Mouse (Mus musculus) neural tube, embryonic 11.5 days (tissue): ENCODE data around the gene Bloc1s5. TPM values are rescaled to one million over a fixed set of nuclear protein-coding genes. Genes with fewer than 3 reads are reported as not detected.

Experiments
- ATAC-seq: fragments of 200-750 bp; cut with Nextera tagmentation; 2 replicates; pipeline ENCODE4 v1.8.0; 2017; ENCODE audit warnings: moderate number of reproducible peaks, mild to moderate bottlenecking, moderate TSS enrichment, moderate library complexity; ENCODE audit not compliant: insufficient read depth, low FRiP score, low TSS enrichment
- DNase-seq: peaks from one replicate; pipeline ENCODE4 v3.0.0-alpha.2; 2015; ENCODE audit warnings: low spot score
- H3K27ac ChIP-seq: fragments of 300-500 bp; sonication (generic); 2 replicates; pipeline ENCODE4 v1.5.1; 2014; ENCODE audit warnings: low read depth, mild to moderate bottlenecking, low read length
- H3K27me3 ChIP-seq: fragments of 300-500 bp; sonication (generic); 2 replicates; pipeline ENCODE4 v1.6.1; 2014; ENCODE audit warnings: mild to moderate bottlenecking, low read length, mixed read lengths; ENCODE audit not compliant: control insufficient read depth, insufficient read depth
- H3K36me3 ChIP-seq: fragments of 300-500 bp; sonication (generic); 2 replicates; pipeline ENCODE4 v1.6.1; 2014; ENCODE audit warnings: mild to moderate bottlenecking, low read length, moderate library complexity, mixed read lengths; ENCODE audit not compliant: control insufficient read depth, insufficient read depth
- H3K4me1 ChIP-seq: fragments of 300-500 bp; sonication (generic); 2 replicates; pipeline ENCODE4 v1.6.1; 2014; ENCODE audit warnings: low read length, mixed read lengths; ENCODE audit not compliant: control insufficient read depth, insufficient read depth
- H3K4me2 ChIP-seq: fragments of 300-500 bp; sonication (generic); 2 replicates; pipeline ENCODE4 v1.6.1; 2014; ENCODE audit warnings: low read depth, mild to moderate bottlenecking, moderate library complexity
- H3K4me3 ChIP-seq: fragments of 300-500 bp; sonication (generic); 2 replicates; pipeline ENCODE4 v1.5.1; 2014; ENCODE audit warnings: low read depth, low read length
- H3K9ac ChIP-seq: fragments of 300-500 bp; sonication (generic); 2 replicates; pipeline ENCODE4 v1.6.1; 2014; ENCODE audit warnings: mild to moderate bottlenecking, low read length
- H3K9me3 ChIP-seq: fragments of 300-500 bp; sonication (generic); 2 replicates; pipeline ENCODE4 v1.6.1; 2016; ENCODE audit warnings: low read length; ENCODE audit not compliant: control insufficient read depth
- WGBS: fragments of 180-500 bp; shearing (Covaris S2); extraction: QIAGEN DNeasy Blood & Tissue Kit; methylation state at CpG from one replicate; pipeline ENCODE4 v1.1.7; 2014; 5-methylcytosine and 5-hydroxymethylcytosine counted together
- polyA plus RNA-seq: library from polyadenylated mRNA; unstranded; fragments of >200 nt; fragmentation: Nextera tagmentation; extraction: Ambion mirVana; gene quantifications from 2 replicates; pipeline ENCODE4 v1.2.1, GENCODE M21; 2014

Gene Bloc1s5
- polyA plus RNA-seq, 1 experiment from 2014 or later, result 24.9 TPM

- DNase-seq (no peak), ATAC-seq (no peak)
- Histone ChIP-seq H3K36me3 (no peaks in the 10 kb centered on the region), H3K27ac (no peak overlapping the region), H3K4me1 (no peaks in the 10 kb centered on the region), H3K4me3 (no peak overlapping the region), H3K27me3 (no peaks in the 10 kb centered on the region), H3K9me3 (no peaks in the 10 kb centered on the region), H3K9ac (no peak overlapping the region), H3K4me2 (no peak overlapping the region)
- 89% methylated on average over 3 of the region's 3 CpGs for WGBS
Measured at GRCm38 (mm10) chr13:38574668-38575067, 60.2 kb downstream of the Bloc1s5 start.

GRCm38 (mm10) chr13:38573281-38573680 lies 61.6 kb downstream of the Bloc1s5 start:
- Histone ChIP-seq H3K27ac (no peak overlapping the region), H3K9ac (no peak overlapping the region), H3K27me3 (no peaks in the 10 kb centered on the region), H3K4me1 (no peaks in the 10 kb centered on the region), H3K9me3 (no peaks in the 10 kb centered on the region), H3K36me3 (no peaks in the 10 kb centered on the region), H3K4me3 (no peak overlapping the region), H3K4me2 (no peak overlapping the region)
- ATAC-seq, result no peak
- DNase-seq, result no peak
- WGBS, result 95% methylated on average over 1 of the region's 1 CpGs

GRCm38 (mm10) chr13:38565245-38565644 lies 69.7 kb downstream of the Bloc1s5 start:
- Histone ChIP-seq H3K4me1 (no peaks in the 10 kb centered on the region), H3K4me2 (no peak overlapping the region), H3K4me3 (no peak overlapping the region), H3K27ac (no peak overlapping the region), H3K27me3 (no peaks in the 10 kb centered on the region), H3K9me3 (no peaks in the 10 kb centered on the region), H3K9ac (no peak overlapping the region), H3K36me3 (no peaks in the 10 kb centered on the region)
- ATAC-seq, result no peak
- DNase-seq, result no peak
- WGBS, result 82% methylated on average over 4 of the region's 4 CpGs

GRCm38 (mm10) chr13:38554611-38555010 lies 80.3 kb downstream of the Bloc1s5 start:
- Histone ChIP-seq H3K4me2 (no peak overlapping the region), H3K4me1 (no peaks in the 10 kb centered on the region), H3K4me3 (no peak overlapping the region), H3K9me3 (no peaks in the 10 kb centered on the region), H3K36me3 (no peaks in the 10 kb centered on the region), H3K27me3 (no peaks in the 10 kb centered on the region), H3K27ac (no peak overlapping the region), H3K9ac (no peak overlapping the region)
- WGBS, result 83% methylated on average over 11 of the region's 11 CpGs
- no peak for ATAC-seq
- no peak for DNase-seq

GRCm38 (mm10) chr13:38554210-38554609 lies 80.7 kb downstream of the Bloc1s5 start:
- no peak for ATAC-seq

GRCm38 (mm10) chr13:38548681-38549080 lies 86.2 kb downstream of the Bloc1s5 start:
- no peak overlapping the region for H3K27ac ChIP-seq
- ATAC-seq (no peak), DNase-seq (no peak)
- no peaks in the 10 kb centered on the region for H3K27me3 ChIP-seq
- H3K4me1 ChIP-seq, result no peaks in the 10 kb centered on the region
- 73% methylated on average over 5 of the region's 5 CpGs for WGBS
- H3K9ac ChIP-seq, result no peak overlapping the region
- H3K4me2 ChIP-seq, result no peak overlapping the region
- no peak overlapping the region for H3K4me3 ChIP-seq
- H3K9me3 ChIP-seq, result no peaks in the 10 kb centered on the region
- H3K36me3 ChIP-seq, result no peaks in the 10 kb centered on the region

More at GRCm38 (mm10) chr13:38554210-38554609, 80.7 kb downstream of the Bloc1s5 start:
- H3K4me3 ChIP-seq, result no peak overlapping the region
- H3K9ac ChIP-seq, result no peak overlapping the region
- H3K36me3 ChIP-seq, result no peaks in the 10 kb centered on the region
- WGBS, result 75% methylated on average over 3 of the region's 3 CpGs
- no peak for DNase-seq
- H3K4me2 ChIP-seq, result no peak overlapping the region
- no peak overlapping the region for H3K27ac ChIP-seq
- H3K9me3 ChIP-seq, result no peaks in the 10 kb centered on the region
- no peaks in the 10 kb centered on the region for H3K27me3 ChIP-seq
- no peaks in the 10 kb centered on the region for H3K4me1 ChIP-seq

GRCm38 (mm10) chr13:38547717-38548116 lies 87.2 kb downstream of the Bloc1s5 start:
- 88% methylated on average over 5 of the region's 5 CpGs for WGBS

GRCm38 (mm10) chr13:38546754-38547153 lies 88.2 kb downstream of the Bloc1s5 start:
- Histone ChIP-seq H3K27me3 (no peaks in the 10 kb centered on the region), H3K36me3 (no peaks in the 10 kb centered on the region), H3K27ac (no peak overlapping the region), H3K4me2 (no peak overlapping the region), H3K9me3 (no peaks in the 10 kb centered on the region), H3K9ac (no peak overlapping the region), H3K4me1 (no peaks in the 10 kb centered on the region), H3K4me3 (no peak overlapping the region)
- DNase-seq, result no peak
- whole genome bisulfite sequencing, result 83% methylated on average over 4 of the region's 4 CpGs
- ATAC-seq, result no peak

More at GRCm38 (mm10) chr13:38547717-38548116, 87.2 kb downstream of the Bloc1s5 start:
- Histone ChIP-seq H3K4me3 (no peak overlapping the region), H3K9me3 (no peaks in the 10 kb centered on the region), H3K9ac (no peak overlapping the region), H3K36me3 (no peaks in the 10 kb centered on the region), H3K27ac (no peak overlapping the region), H3K4me2 (no peak overlapping the region), H3K4me1 (no peaks in the 10 kb centered on the region), H3K27me3 (no peaks in the 10 kb centered on the region)
- DNase-seq, result no peak
- ATAC-seq, result no peak

- H3K4me2 ChIP-seq, result no peak overlapping the region
- H3K9me3 ChIP-seq, result no peaks in the 10 kb centered on the region
- H3K9ac ChIP-seq, result no peak overlapping the region
- H3K36me3 ChIP-seq, result no peaks in the 10 kb centered on the region
- WGBS, result 75% methylated on average over 3 of the region's 3 CpGs
- no peak overlapping the region for H3K4me3 ChIP-seq
- DNase-seq (no peak), ATAC-seq (no peak)
- H3K27ac ChIP-seq, result no peak overlapping the region
- H3K27me3 ChIP-seq, result no peaks in the 10 kb centered on the region
- no peaks in the 10 kb centered on the region for H3K4me1 ChIP-seq
Measured at GRCm38 (mm10) chr13:38545460-38545859, 89.4 kb downstream of the Bloc1s5 start.
